8 mouse cellular contexts compared by ENCODE assay signal in the genomic region with DNA sequence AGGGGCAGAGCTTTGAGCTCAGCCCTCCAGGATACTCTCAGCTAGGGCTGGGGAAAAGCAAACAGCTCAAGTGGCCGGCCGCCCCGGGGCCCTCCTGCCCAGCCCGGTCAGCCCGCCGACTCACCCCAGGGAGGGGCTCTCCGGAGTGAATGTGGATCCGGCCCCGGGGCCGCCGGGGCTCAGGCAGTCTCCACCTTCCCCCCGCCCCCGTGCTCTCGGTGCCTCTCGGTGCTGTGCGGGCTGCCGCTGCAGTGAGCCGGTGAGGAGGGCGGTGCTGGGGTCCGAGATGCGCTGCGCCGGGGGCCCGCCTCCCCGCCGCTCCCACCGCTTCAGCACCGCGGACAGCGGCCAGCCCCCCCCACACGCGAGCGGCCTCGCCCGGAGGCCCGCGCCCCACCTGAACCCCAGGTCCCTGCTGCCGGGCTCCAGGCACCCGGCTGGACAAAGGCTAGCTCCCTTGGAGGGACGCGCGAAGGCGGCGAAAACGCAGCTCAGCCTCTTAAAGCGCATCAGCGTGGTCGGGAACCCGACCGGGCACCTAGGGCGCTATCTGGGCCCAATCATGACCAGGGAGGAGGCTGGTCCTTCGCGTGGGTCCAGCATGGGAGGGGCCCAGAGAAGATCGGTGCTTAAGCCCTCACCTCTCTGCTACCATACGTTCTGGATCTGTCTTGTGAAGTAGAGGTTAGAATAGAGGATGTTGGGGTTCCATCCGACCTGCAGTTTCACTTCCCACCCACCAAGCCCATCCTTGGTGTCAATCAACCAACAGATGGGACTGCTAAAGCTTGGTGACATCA.
DNase-seq lines count a peak whose midpoint lies in the region; ATAC-seq and TF ChIP-seq lines count a peak whose summit lies in the region.

No protein-coding gene starts in this region.

- no peaks in the 10 kb centered on the region for H3K27me3 ChIP-seq in cerebellum, adult 2 months (ENCODE audit: control insufficient read depth, insufficient read depth, low read length)
- H3K27me3 ChIP-seq in forebrain, postnatal 0 days (ENCODE audit: insufficient read depth, low read length), result peaks cover 5% of the 10 kb centered on the region; the same call in 1 of the 2 replicates
- no peaks in the 10 kb centered on the region; the same call in 1 of the 2 replicates for H3K27me3 ChIP-seq in midbrain, embryonic 14.5 days (ENCODE audit: control insufficient read depth, insufficient read depth, low read length)

- peak; percentile 82 for ATAC-seq in forebrain, postnatal 0 days
- peak; percentile 77 for ATAC-seq in midbrain, embryonic 14.5 days (ENCODE audit: low FRiP score, low TSS enrichment)

- peak overlapping the region; percentile 82 for H3K4me2 ChIP-seq in forebrain, postnatal 0 days (ENCODE audit: low read depth)
- H3K4me2 ChIP-seq in midbrain, embryonic 14.5 days (ENCODE audit: low read length), result peak overlapping the region; percentile 84

- peak overlapping the region; percentile 79 for H3K9ac ChIP-seq in forebrain, postnatal 0 days
- H3K9ac ChIP-seq in midbrain, embryonic 14.5 days (replicated peaks; ENCODE audit: low read length), result peak overlapping the region; percentile 92

- peaks cover 34% of the 10 kb centered on the region for H3K4me1 ChIP-seq in cerebellum, adult 2 months (ENCODE audit: control insufficient read depth, insufficient read depth, low read length)
- 0 out of 2 replicates have a peak, but pooled peaks cover 5% of the 10 kb centered on the region for H3K4me1 ChIP-seq in forebrain, postnatal 0 days (ENCODE audit: insufficient read depth)
- H3K4me1 ChIP-seq in midbrain, embryonic 14.5 days (ENCODE audit: control insufficient read depth, insufficient read depth, low read length), result peaks cover 14% of the 10 kb centered on the region; the same call in 1 of the 2 replicates

- WGBS in cerebellum, adult 2 months, result under 1% methylated on average over 56 of the region's 56 CpGs
- WGBS in forebrain, postnatal 0 days, result 1% methylated on average over 49 of the region's 56 CpGs
- WGBS in midbrain, embryonic 14.5 days, result under 1% methylated on average over 56 of the region's 56 CpGs

- H3K4me3 ChIP-seq in cerebellum, adult 2 months (replicated peaks; ENCODE audit: insufficient read depth, low read depth, low read length), result peak overlapping the region; percentile 69
- peak overlapping the region; percentile 45 for H3K4me3 ChIP-seq in forebrain, postnatal 0 days (ENCODE audit: low read depth, low read length)
- H3K4me3 ChIP-seq in midbrain, embryonic 14.5 days (replicated peaks; ENCODE audit: low read depth, low read length), result peak overlapping the region; percentile 62

- DNase-seq in right cerebral cortex, postnatal 10 days (ENCODE audit: low spot score in 2 of 2), result peak; percentile 53 to 63
- no peak for DNase-seq in right cerebral cortex, postnatal 36 days (ENCODE audit: low spot score in 2 of 2)
- DNase-seq in cerebellum, adult 2 months, result peak; percentile 73 to 77
- DNase-seq in forebrain, postnatal 0 days, result peak; percentile 61
- peak; percentile 32 for DNase-seq in left cerebral cortex, postnatal 4 days
- peak; percentile 71 for DNase-seq in midbrain, embryonic 14.5 days
- peak; percentile 14 for DNase-seq in thymus, postnatal 25 days
- no peak for DNase-seq in layer of hippocampus, adult 9-10 months (ENCODE audit: low spot score)

- no peaks in the 10 kb centered on the region for H3K9me3 ChIP-seq in forebrain, postnatal 0 days (ENCODE audit: low read length)
- no peaks in the 10 kb centered on the region for H3K9me3 ChIP-seq in midbrain, embryonic 14.5 days (ENCODE audit: control insufficient read depth, low read length)

- peak overlapping the region; percentile 63 for H3K27ac ChIP-seq in cerebellum, adult 2 months (ENCODE audit: insufficient read depth, low read length)
- peak overlapping the region; percentile 69 for H3K27ac ChIP-seq in forebrain, postnatal 0 days (ENCODE audit: low read depth, low read length)
- H3K27ac ChIP-seq in midbrain, embryonic 14.5 days (replicated peaks; ENCODE audit: low read depth, low read length), result peak overlapping the region; percentile 83

- intact Hi-C loops in left cerebral cortex, postnatal 4 days (cut with DNase I), result loop anchor here (5.0 kb wide), 1 partner anchor 57 kb away; no protein-coding TSS in a partner anchor

- TF ChIP-seq CTCF in cerebellum, adult 2 months (IDR thresholded peaks at IDR 0.05; ENCODE audit: borderline replicate concordance, insufficient read depth, low read depth, low read length), result no peak
- TF ChIP-seq CTCF in forebrain, postnatal 0 days (IDR thresholded peaks at IDR 0.05; ENCODE audit: low read depth), result 0 out of 2 replicates have a peak, but pooled peaks have one; percentile 9

- H3K36me3 ChIP-seq in forebrain, postnatal 0 days (ENCODE audit: insufficient read depth), result no peaks in the 10 kb centered on the region
- 0 out of 2 replicates have a peak, but pooled peaks cover under 1% of the 10 kb centered on the region for H3K36me3 ChIP-seq in midbrain, embryonic 14.5 days (ENCODE audit: control insufficient read depth, insufficient read depth, low read length)

- peak; percentile 30; the same call in 1 of the 2 replicates for TF ChIP-seq POLR2A in cerebellum, adult 2 months (IDR thresholded peaks at IDR 0.05; ENCODE audit: borderline replicate concordance, insufficient read depth, low read length)

Comparison
In these comparisons a context has a peak if more than half of its experiments do, and no peak if none do; other contexts are left out.
1. DNase-seq: peak in right cerebral cortex, postnatal 10 days (2 of 2), cerebellum, adult 2 months (2 of 2), forebrain, postnatal 0 days (single experiment), left cerebral cortex, postnatal 4 days (single experiment), midbrain, embryonic 14.5 days (single experiment) and thymus, postnatal 25 days (single experiment); none in right cerebral cortex, postnatal 36 days (0 of 2) and layer of hippocampus, adult 9-10 months (single experiment).
2. Peak in every context shown above with its lines, with median percentiles within 50 percentile points of each other: H3K27ac ChIP-seq and H3K4me3 ChIP-seq.